Mouse (Mus musculus) spleen, postnatal 4 days (tissue): ENCODE results near the gene Plcl2.
A peak's percentile ranks its signal among the peaks of the same experiment; 100 is the strongest.

Experiments
- DNase-seq, 2 experiments: peaks; one replicate each; pipeline ENCODE4 v3.0.0; 2022; ENCODE audit warnings: low spot score in 2 of 2

Gene Plcl2

GRCm38 (mm10) chr17:50509251-50510104 is at the start of gene Plcl2:
Plcl2 (plus strand) TSS chr17:50509403.
- peak; percentile 74 to 90 for DNase-seq

DNA sequence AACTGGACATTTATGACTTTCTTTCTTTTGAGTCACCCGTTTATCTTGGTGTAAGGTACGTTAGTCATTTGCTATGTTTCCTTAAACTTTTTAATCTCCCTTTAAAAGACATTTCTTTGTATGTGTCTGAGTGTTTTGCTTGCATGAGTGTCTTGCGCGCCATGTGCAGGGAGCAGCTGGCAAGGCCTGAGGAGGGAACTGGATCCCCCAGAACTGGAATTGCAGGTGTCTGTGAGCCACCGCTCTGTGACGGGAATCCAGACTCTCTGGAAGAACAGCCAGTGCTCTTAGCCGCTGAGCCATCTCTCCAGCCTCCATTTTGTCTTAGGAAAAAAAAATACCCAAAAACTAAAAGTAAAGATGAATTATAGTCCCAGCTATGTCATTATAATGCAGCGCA is 48.9 kb upstream of the Plcl2 start:
- peak in 1 of 2 experiments; percentile 59 for DNase-seq

DNA sequence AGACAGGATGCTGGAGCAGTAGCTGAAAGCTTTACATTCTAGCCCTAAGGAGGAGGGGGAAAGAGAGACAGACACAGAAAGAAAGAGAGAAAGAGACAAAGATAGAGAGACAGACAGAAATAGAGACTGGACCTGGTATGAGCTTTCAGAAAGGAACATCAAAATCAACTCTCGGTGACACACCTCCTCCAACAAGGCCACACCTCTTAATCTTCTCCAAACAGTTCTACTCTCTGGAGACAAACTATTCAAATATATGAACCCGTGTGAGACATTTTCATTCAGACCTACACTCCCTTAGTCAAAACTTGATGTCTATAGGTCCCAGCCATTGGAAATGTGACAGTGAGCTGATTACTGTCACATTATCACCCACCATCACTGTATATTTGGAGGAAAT is 41.8 kb upstream of the Plcl2 start:
- peak in 1 of 2 experiments; percentile 40 for DNase-seq

DNA sequence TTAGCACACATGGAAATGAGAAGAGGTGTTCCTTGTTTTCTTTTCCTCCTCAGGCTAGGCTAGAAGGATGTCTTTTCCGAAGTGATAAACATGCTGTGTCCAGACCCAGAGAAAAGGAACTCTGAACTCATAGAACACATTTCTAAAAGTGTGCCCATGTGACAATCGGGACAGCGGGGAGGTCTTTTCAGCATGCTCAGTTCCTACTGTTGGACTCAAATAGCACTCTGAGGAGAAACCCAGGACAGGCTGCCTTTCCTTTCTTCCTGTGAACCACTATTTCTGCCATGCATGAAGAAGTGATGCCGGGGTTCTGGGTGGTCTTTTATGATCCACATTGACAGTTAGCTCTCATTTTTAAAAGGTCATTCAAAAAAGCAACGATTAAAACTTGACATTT is 40.1 kb upstream of the Plcl2 start:
- DNase-seq: peak in 1 of 2 experiments; percentile 53

DNA sequence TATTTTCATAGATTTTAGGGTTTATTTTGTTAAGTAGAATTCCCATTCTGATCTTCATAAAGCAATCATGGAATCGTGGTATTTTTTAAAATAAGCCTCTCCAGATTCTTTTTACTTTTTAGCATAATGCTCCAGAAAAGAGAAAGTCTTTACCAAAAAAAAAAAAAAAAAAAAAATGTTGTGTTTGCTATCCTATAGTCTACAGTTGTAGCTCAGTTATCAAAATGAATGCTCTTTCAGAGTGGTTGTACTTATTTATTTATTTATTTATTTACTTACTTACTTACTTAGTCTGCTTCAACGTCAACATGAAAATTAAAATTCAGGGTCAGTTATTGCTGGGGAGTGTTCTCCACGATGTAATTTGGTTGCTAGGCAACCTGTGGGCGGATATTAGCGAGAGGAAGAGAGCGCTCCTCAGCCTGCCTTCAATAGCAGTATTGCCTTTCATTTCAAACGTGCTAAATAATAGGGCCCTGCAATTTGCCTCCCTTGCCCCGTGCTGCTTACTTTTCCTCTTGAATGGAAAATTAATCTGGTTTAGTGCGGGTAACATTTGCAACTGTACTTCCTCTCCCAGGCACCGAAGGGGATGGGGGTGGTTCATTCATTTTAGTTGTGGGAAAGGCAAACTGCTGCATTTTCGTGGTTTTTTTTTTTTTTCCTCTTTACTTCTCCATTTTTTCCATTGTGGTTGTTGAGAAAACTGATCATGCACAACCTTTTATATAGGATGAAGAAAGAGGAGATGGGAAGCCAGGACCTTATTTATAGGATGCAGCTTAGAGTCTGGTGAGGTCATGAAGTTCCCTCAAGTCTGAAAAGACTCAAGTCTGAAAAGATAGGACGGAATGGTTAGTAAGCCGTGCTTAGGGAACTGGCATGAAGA is 39.4 kb upstream of the Plcl2 start:
- DNase-seq: peak; percentile 63 to 71

DNA sequence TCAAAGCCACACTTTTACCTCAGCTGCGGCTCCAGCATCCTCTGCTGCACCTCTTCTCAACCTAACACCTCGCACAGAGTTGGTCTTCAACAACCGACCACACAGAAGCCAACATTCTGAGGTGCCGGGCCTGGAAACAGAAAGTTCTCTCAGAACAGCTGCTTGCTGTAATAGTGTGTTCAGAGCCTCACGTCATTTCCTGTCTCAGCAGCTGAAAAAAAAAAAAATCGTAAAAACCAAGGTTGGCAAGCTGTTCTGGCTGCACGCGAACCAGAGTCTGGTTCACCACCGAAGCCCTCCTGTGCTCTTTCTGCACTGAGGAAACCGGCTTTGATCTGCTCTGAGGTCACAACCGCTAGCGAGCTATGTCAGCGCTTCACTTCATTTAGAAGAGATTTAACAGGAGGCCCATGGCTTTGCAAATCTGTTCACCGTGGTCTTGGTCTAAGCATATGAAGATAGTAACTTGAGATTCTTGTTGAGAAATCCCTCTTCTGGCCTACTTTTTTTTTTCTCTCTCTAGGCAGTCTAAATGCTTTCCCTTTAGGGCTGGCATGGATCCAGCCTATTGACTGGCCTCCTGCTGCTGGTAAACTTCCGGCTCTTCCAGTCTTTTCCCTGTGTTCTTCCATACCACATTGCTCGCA is 38.6 kb upstream of the Plcl2 start:
- peak; percentile 40 to 74 for DNase-seq

GRCm38 (mm10) chr17:50471230-50471629 is 38.0 kb upstream of the Plcl2 start:
- peak; percentile 37 to 69 for DNase-seq

GRCm38 (mm10) chr17:50477277-50477676 is 31.9 kb upstream of the Plcl2 start:
- no peak for DNase-seq

- peak in 1 of 2 experiments; percentile 18 for DNase-seq
Measured at GRCm38 (mm10) chr17:50480867-50481266, 28.3 kb upstream of the Plcl2 start.

GRCm38 (mm10) chr17:50483700-50484099 is 25.5 kb upstream of the Plcl2 start:
- DNase-seq: peak in 1 of 2 experiments; percentile 60

DNA sequence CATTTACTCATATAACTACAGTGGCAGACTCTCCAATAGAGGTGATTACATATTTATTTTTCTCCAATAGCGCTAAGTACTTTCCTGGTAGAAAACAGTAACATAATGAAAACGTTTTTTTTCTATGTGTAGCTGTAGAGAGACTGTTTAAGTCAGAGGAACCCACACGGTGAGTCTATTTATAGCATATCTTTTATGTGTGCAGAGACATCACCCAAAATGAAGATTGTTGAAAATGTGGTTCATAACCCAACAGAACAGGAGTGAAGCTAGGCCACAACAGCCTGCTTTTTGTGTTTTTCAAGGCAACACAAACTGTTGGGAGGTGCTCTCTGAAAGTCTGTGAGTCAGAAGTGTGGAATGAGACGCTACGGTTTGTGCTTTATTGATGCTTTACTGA is 24.2 kb upstream of the Plcl2 start:
- no peak for DNase-seq

GRCm38 (mm10) chr17:50487058-50487618 is 22.1 kb upstream of the Plcl2 start:
- peak in 1 of 2 experiments; percentile 45 for DNase-seq

- DNase-seq: peak in 1 of 2 experiments; percentile 4
Measured at GRCm38 (mm10) chr17:50487670-50488069, 21.5 kb upstream of the Plcl2 start.

DNA sequence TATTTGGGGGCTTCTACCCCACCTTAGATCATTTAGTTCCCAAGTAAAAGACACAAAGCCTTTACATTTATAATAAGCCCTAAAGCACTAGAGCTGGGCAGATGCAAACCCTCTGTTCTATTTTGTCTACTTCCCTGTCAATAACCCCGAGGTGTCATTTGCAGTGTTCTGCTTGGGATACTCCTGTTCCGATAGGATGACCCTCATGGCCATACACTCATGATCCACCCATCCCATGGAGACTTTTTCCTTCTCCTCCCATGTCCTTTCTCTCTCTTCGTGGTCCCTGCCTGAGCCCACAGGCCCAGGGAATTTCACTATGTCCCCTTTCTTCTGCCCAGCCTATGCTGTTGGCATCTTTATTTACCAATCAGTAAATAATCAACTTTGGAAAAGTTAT is 20.8 kb upstream of the Plcl2 start:
- peak in 1 of 2 experiments; percentile 25 for DNase-seq

GRCm38 (mm10) chr17:50488895-50489294 is 20.3 kb upstream of the Plcl2 start:
- peak in 1 of 2 experiments; percentile 23 for DNase-seq

DNA sequence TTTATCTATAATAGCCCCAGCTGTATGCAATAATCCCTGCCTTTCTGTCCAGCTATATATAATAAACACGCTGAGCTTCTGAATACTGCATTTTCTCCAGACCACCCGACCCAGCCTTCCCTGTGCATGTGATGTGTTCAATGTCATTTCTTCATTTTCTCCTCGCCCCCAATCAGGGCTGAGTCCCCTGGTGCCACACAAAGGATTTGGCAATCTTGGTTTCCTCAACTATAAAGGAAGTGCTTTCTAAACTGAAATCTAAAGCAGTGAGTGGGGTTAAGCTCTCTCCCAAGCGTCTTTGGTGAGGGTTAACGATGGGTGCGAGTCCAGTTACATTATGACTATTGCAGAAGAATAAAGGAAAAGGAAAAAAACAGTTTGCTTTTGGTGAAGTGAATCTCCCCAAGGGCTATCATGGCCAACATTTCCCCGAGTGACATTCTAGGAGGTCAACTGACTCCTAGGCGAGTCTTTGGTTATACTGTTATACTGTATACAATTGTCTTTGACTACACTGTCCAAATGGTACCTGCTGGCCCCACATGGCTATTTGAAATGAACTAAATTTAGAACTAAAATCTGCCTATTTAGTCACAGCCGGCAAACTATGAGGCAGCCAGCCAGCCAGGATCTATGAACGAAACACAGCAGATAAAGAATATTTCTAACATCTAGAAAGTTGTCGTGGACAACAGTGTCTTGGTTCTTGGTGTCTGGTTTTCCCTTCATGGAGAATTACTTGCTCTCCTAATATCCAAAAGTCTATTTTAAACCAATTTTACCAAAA is 18.4 kb upstream of the Plcl2 start:
- peak in 1 of 2 experiments; percentile 47 for DNase-seq

DNA sequence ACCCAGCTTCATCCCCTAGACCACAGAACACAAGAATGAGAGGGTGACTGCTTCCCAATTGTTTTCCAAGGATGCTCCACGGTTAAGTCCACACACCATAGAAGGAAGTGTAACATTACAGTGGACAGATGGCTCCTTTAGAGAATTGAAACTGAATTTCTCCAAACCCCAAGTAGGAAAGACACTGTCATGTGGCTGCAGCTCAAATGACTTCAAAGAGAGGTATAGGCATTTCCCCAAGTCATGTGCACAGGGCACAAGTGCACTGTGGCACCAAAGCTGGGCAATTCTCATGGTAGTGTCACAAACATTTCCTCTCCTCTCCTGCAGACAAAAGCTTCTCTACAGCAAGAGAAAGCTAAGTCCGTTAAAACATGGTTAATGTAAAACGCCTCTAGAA is 17.7 kb upstream of the Plcl2 start:
- peak in 1 of 2 experiments; percentile 36 for DNase-seq

DNA sequence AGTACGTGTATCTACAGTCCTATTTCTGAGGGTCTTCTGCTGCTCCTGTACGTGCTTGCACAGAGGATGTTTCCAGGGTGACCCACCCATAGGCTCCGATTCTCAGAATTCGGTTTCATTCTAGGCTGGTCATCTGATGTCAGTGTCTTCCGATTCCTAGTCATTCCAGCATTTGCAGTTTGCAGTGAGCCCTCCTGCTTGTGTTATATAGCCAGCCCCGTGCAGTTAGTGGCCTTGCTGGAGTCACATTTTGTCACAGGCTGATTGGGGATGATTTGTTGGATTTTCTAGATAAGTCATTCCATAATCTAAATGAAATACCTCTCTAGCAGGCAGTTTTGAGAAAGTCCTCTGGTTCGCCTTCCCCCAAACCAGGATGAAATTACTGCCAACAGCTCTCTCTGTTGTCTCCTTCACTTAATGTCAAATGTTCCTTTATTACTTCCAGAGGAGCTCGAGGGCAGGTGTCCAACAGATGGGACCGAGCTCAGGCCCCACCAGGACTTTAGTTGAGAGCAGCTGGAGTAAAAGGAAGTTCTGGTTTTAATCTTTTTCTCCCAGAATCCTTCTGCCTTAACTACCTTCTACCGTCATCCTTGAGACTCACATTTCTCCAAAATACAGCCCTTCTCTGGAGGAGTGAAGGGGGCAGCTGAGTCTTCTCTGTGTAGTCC is 13.8 kb upstream of the Plcl2 start:
- peak in 1 of 2 experiments; percentile 43 for DNase-seq

- peak in 1 of 2 experiments; percentile 31 for DNase-seq
Measured at GRCm38 (mm10) chr17:50498062-50498697, 11.0 kb upstream of the Plcl2 start.
